Mouse (Mus musculus): ENCODE data around the gene Cenpf. TPM values are rescaled to one million over a fixed set of nuclear protein-coding genes. Genes with fewer than 3 reads are reported as not detected.

The Cenpf gene
- 42.1 and 66.3 TPM in 2 replicates for total RNA-seq (2017)

DNA sequence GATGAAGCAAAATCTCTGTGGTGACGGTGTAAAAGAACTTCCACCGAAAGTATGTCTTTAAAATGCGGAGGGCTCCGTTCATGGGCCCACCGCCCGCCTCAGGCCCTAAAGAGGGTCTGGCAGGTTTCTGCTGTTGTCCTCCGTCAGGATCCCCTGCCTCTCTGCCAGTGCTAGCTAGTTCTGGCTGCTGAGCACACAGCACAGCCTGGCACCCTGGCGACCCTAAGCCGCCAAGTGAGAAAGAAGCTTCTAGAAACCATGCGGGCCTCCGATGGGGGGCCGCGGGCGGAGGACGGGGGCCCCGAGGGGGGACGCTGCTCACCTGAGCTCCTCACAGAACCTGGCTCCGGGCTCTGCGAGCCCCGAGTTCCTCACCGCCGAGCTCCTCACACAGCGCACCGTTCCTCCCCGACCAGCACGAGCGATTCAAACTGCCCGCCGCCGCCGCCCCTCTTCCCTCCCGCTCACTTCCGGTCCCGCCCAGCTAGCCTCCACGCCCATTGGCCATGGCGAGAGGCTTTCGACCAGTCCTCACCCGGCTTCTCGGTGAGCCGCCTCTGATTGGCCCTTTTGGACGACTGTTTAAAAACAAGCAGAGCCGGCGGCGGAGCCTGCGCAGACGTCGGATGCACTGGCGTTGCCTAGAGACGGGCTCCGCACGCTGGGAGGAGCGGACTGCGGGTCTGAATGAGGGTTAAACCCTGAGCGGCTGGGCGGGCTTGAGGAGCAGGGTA is at the start of gene Cenpf:
Gene Cenpf (minus strand): TSS at position 433 of the 734 bp plus-strand sequence.
- ATAC-seq (replicated peaks in 1 of 2; ENCODE audit: insufficient read depth in 1 of 2, low FRiP score in 2 of 2, low TSS enrichment in 1 of 2, low read depth in 1 of 2, poor library complexity in 2 of 2, severe bottlenecking in 2 of 2), result peak; percentile 100

DNA sequence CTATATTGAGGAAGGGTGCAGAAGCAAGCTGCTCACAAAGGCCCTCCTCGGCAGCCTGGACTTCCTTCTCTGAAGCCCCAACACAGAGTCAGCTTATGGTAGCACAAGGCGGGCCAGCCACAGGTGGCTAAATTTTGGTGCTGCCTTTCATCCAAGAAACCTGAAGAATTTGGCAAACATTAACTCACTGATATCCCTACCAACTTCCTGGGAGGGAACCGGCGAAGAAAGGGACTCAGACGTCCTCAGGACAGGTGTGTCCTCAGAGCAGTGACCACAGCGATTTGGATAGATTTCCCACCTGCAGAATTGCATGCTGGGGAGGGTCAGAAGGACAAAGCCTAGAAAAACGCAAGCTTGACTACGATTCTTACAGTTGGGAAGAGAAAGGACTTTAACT is 44.3 kb upstream of the Cenpf start:
- ATAC-seq (replicated peaks in 1 of 2; ENCODE audit: insufficient read depth in 1 of 2, low FRiP score in 2 of 2, low TSS enrichment in 1 of 2, low read depth in 1 of 2, poor library complexity in 2 of 2, severe bottlenecking in 2 of 2), result no peak

DNA sequence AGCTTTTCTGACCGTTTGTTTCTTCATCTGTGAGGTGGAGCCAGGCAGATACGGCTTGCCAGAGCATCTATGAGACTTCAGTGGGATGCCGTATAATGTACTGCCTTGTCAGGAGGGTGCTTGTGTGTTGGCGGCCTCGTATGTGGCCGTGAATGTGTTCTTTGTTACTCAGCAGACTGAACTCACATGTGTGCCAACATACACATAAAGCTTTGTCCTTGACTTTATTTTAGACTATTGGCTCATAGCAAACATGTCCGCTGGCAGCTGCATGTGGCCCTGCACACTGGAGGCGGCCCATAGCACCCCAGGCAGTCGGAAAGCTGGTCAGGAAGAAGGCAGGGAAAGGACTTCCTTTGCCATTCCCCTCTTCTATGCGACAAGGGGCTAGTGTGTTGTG is 43.8 kb upstream of the Cenpf start:
- no peak for ATAC-seq (replicated peaks in 1 of 2; ENCODE audit: insufficient read depth in 1 of 2, low FRiP score in 2 of 2, low TSS enrichment in 1 of 2, low read depth in 1 of 2, poor library complexity in 2 of 2, severe bottlenecking in 2 of 2)

DNA sequence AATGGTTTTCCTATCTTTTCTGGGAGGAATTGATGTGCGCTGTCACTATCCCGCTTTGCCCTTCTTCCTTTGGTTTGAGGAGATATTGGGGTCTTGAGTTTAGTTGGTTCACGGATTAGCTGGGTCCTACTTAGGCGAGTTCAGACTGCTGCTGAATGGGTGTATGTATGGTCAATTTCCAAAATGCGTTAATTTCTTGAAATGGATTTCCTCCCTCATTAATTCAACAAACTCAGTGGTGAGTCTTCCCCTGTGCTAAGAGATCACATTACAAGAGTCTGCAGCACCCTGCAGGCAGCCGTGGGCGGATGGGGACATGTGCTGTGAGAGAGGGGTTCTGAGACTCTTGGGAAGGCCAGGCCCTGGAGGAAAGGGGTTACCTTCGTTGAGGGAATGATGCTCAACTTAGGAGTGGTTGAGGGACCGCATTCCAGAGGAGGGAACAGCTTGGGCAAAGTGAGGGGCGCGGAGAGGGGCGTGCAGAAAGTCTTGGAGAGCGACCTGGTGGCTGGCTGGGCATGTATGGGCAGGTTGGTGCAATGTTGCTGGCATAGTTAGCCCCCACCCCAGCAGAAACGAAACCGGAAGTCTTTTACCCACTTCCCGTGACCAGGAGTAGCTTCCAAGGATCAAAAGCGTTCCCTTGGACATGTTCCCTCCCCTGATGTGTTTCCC is 41.4 kb upstream of the Cenpf start:
- no peak for ATAC-seq (replicated peaks in 1 of 2; ENCODE audit: insufficient read depth in 1 of 2, low FRiP score in 2 of 2, low TSS enrichment in 1 of 2, low read depth in 1 of 2, poor library complexity in 2 of 2, severe bottlenecking in 2 of 2)

DNA sequence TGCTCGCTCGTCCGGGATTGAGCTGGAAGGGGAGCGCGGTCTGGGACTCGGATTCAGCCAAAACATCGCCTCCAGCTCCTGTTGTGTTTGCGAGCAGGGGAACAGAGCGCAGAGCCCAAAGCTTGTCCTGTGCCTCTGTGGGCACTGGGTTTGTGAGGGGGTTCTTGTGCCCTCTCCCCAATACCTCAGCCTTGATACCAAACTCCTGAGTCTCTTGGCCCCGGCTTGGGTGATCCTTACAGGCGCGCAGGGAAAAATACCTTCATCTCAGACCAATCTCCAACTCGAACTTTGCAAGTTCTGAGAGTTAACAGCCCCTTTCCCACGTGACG is 40.9 kb upstream of the Cenpf start:
- ATAC-seq (replicated peaks in 1 of 2; ENCODE audit: insufficient read depth in 1 of 2, low FRiP score in 2 of 2, low TSS enrichment in 1 of 2, low read depth in 1 of 2, poor library complexity in 2 of 2, severe bottlenecking in 2 of 2), result no peak

DNA sequence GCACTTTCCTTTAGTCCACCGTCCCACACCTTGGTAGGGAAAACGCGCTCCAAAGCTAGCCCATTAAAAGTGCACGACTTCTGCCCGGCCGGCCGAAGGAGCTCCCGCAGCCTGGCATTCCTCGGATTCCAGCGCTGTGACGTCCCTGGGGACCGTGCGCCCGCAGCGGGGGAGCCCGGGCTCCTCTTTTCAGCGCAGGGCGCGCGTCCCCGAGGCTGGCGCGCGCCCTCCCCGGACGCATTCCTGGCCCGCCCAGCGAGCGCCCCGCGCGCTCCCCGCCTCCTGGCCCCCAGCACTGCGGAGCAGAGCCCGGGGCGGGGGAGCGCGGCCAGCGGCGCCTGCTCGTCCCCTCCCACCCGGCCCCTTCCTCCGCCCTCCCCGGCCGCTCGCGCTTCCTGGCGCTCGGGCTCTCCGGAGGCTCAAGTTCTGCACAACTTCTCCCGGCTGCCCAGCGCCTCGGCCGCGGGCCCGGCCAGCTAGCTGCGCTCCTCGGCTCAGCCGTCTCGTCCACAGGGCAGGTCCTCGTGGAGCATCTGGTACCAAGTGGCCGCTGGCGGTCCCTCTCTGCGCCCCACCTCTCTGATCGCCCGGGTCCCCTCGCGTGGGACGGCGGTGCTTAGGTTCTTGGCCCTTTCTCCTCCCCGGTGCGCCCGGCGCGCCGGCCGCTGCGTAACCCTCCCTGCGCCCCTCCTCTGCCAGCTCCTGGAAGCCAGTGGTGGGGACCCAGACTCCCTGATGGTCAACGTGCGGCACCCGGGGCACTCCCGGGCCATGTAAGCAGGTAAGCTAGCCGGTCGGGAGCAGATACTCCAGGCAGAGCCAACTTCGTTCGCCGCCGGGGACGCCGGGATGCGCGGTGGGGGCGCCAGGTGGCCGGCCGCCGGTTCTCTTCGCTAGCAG is 40.2 kb upstream of the Cenpf start, which contains the start of gene Ptpn14:
Gene Ptpn14 (plus strand): TSS at position 385 of the 900 bp plus-strand sequence.
- ATAC-seq (replicated peaks in 1 of 2; ENCODE audit: insufficient read depth in 1 of 2, low FRiP score in 2 of 2, low TSS enrichment in 1 of 2, low read depth in 1 of 2, poor library complexity in 2 of 2, severe bottlenecking in 2 of 2), result peak; percentile 24 to 56

DNA sequence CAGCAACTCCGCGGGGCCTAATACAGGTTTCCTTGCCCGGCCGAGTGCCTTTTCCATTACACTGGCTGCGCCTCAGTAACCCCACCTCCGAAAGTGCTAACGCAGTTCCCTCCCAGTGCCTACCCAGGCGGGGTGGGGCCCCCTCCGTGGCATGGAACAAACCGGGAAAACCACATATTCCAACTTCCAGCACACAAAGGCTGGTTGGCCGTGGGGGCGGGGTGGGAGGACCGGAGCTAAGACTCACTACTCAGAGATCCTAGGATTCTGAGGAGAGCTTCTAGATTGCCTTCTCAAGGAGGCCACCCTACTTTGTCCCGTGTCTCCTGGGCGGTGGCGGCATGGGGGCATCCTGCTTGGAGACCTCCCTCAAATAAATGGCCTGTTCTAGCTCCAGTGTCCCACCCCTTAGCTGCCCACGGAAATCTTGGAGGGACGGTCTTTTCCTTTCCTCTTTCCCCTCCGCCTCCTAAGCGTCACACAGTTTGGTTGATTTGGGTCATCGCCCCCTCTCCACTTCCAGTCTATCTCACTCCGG is 39.5 kb upstream of the Cenpf start:
- ATAC-seq (replicated peaks in 1 of 2; ENCODE audit: insufficient read depth in 1 of 2, low FRiP score in 2 of 2, low TSS enrichment in 1 of 2, low read depth in 1 of 2, poor library complexity in 2 of 2, severe bottlenecking in 2 of 2), result 0 out of 4 replicates have a peak, but pooled peaks of 1 of the 2 experiments have one; percentile 5

DNA sequence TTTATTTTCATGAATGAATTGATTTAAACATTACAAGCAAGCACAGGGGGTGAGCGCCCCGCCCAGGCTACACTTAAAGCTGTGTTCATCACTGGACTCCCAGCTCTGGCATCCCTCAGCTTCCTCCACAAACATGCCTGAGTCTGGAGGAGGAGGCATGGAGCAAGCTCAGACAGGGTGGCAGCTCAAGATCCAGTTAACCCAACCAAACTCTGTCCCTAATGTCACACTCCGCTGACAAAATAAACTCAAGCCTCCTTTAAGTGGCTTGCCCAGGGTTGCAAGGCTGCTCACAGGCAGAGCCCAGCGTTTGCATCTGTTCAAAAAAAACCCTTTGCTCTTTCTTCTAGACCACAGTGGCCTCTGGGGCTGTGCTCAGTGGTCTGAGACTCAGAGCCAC is 38.2 kb upstream of the Cenpf start:
- no peak for ATAC-seq (replicated peaks in 1 of 2; ENCODE audit: insufficient read depth in 1 of 2, low FRiP score in 2 of 2, low TSS enrichment in 1 of 2, low read depth in 1 of 2, poor library complexity in 2 of 2, severe bottlenecking in 2 of 2)

DNA sequence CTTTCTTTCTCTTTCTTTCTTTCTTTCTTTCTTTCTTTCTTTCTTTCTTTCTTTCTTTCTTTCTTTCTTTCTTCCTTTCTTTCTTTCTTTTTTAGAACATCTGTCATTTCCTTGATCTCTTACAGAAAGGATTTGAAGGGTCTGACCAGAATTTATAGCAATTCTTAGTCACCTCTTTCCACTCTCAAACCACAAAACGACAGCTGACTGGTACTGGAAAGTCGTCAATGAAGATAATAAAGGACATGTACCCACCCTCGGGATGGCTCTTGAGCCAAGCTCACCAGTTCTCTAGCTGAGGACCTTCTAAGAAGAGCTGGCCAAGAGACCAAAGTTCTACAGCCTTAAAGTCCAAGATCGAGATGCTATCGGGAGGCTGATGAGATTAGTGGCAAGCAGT is 30.7 kb upstream of the Cenpf start:
- no peak for ATAC-seq (replicated peaks in 1 of 2; ENCODE audit: insufficient read depth in 1 of 2, low FRiP score in 2 of 2, low TSS enrichment in 1 of 2, low read depth in 1 of 2, poor library complexity in 2 of 2, severe bottlenecking in 2 of 2)

DNA sequence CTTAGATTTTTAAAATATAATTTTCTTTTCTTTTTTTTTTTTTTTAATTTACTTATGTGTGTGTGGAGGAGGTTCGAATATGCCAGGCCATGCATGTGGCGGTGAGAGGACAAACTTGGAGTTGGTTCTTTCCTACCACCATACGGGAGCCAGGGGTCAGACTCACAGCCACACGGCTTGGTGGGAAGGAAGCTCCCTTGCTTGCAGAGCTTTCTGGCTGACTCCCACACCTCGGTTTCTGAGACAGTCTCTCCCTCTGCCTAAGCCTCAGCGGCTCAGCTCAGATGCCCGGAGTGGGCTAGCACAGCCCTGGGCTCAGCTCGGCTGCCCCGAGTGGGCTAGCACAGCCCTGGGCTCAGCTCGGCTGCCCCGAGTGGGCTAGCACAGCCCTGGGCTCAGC is 29.7 kb upstream of the Cenpf start:
- ATAC-seq (replicated peaks in 1 of 2; ENCODE audit: insufficient read depth in 1 of 2, low FRiP score in 2 of 2, low TSS enrichment in 1 of 2, low read depth in 1 of 2, poor library complexity in 2 of 2, severe bottlenecking in 2 of 2), result no peak

DNA sequence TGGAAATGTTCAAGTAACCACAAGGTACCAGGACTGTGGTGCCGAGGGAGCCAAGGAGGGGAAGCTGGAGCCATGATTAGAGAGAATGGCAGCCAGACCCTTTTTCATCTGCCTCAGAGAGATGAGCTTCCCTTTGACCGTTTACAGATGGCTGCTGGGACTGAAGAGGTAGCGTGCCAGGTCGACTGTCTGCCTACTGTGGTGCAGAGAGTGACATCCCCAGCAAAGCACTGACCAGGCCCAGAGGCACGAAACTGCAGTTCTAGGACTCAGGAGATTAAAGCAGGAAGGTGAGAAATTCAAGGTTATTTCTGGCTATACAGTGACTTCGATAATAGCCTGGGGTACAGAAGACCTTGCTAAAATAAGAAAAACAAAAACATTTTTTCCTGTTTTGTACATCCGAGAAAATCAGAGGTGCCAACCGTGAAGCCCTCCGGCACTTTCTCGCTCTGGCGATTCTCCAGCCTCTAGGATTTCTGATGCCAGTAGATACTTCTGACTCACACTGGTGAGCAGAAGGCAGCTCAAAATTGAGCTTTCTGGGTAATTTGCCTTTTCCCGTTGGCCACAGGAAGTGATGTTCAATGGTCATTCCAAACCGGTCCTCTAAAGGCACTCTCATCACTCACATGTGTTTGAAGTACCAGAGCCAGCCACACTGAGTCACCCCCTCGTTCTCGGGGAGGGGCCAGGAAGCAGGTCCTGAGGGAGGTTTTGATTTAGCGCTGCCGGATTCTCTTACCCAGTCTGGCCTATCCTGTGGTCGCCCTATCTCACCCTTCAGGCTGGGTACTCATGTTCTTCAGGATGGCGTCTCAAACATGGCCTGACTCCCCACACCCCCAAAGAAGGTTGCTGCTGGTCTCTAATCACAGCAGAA is 28.3 kb upstream of the Cenpf start:
- peak; percentile 78 to 91 for ATAC-seq (replicated peaks in 1 of 2; ENCODE audit: insufficient read depth in 1 of 2, low FRiP score in 2 of 2, low TSS enrichment in 1 of 2, low read depth in 1 of 2, poor library complexity in 2 of 2, severe bottlenecking in 2 of 2)

DNA sequence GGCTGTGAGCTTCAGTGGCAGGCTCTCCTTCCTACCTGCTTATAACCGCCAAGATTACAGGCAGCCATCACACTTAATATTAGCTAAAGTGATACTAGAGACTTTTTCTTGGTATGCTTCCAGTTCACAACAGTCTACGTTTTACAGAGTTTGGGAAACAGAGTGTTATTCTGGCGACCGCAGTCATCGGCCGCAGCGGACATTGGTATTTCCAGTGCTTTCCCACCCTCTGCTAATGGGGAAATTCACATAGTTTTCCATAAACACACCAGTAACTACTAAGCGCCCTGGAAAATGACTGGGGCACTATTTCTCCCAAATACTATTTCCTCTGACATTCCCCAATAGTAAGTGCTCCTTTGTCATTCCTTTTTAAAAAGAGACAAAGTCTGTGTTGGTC is 21.1 kb upstream of the Cenpf start:
- ATAC-seq (replicated peaks in 1 of 2; ENCODE audit: insufficient read depth in 1 of 2, low FRiP score in 2 of 2, low TSS enrichment in 1 of 2, low read depth in 1 of 2, poor library complexity in 2 of 2, severe bottlenecking in 2 of 2), result no peak

DNA sequence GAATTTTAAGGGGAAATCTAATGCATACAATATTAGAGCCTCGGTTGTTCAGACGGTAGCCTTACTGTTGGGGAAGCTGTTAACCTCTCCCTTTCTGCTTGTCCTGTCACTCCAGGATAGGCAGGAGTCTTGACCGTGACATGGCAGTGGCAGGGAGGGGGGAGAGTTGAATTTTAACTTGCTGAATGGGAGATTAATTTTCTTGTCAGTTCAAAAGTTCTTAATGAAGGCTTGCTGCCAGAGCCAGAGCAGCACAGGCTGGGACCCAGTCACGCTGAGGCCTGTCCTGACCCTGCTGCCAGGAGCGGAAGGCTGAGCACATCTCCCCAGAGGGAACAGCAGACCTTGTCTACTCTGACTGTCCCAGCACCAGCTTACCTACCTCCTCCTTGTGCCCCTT is 19.5 kb upstream of the Cenpf start:
- ATAC-seq (replicated peaks in 1 of 2; ENCODE audit: insufficient read depth in 1 of 2, low FRiP score in 2 of 2, low TSS enrichment in 1 of 2, low read depth in 1 of 2, poor library complexity in 2 of 2, severe bottlenecking in 2 of 2), result no peak

DNA sequence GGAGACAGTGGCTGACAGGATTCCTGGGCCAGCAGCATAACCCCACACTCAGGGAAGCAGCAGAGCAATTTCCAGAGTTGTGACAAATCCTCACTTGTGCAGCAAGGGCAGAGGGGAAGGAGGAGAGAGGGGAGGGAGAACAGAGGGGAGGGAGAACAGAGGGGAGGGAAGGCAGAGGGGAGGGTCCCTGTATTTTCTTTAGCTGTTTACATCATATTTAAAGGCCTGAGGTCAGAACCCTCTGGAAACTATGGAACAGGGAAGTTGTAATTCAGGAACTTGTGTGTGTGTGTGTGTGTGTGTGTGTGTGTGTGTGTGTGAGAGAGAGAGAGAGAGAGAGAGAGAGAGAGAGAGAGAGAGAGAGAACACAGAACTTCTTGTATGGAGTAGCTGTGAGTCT is 19.1 kb upstream of the Cenpf start:
- no peak; a peak in 1 of 4 replicates for ATAC-seq (replicated peaks in 1 of 2; ENCODE audit: insufficient read depth in 1 of 2, low FRiP score in 2 of 2, low TSS enrichment in 1 of 2, low read depth in 1 of 2, poor library complexity in 2 of 2, severe bottlenecking in 2 of 2)

DNA sequence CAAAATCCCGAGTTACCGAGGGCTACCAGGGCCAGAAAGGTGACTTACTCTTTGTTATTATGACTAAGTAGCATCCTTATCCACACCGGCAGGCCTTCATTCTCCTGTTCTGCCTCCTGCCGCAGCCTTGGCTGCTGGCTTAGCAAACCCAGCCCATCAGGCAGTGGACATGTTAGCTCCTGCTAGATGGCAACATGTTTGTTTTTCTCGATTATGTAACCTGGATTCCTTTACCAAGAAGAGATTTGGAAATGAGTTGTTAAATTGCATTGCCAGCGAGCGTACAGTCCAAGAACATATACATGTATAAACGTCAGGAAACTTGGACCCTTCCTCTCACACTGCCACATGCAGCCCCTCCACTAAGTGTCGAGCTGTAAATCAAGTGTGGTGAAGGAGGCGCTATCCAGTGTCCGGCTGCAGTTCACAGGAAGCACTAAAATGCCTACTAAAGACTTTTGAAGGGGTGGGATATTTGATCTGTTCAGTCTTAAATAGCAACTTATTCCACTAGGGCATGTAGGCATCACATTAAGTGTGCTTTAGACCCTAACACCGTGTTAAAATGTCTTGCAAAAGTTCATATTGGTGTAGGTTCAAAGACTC is 18.3 kb upstream of the Cenpf start:
- no peak for ATAC-seq (replicated peaks in 1 of 2; ENCODE audit: insufficient read depth in 1 of 2, low FRiP score in 2 of 2, low TSS enrichment in 1 of 2, low read depth in 1 of 2, poor library complexity in 2 of 2, severe bottlenecking in 2 of 2)

DNA sequence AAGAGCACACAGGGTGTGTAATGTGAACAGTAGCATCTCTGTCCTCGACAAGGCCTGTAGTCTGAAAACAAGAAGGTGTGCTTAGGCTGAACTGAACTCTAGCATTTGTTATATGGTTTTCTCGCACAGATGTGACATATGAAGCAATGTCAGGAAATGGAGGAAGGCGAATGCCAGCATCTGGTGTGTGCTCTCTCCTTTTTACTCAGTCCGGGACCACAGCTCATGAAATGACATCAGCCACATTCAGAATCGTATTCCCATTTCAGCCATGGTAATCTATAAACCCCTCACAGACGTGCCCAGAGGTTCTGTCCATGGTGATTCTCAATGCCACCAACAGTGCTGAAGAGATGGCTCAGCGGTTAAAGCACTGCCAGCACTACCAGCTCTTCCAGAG is 15.7 kb upstream of the Cenpf start:
- no peak for ATAC-seq (replicated peaks in 1 of 2; ENCODE audit: insufficient read depth in 1 of 2, low FRiP score in 2 of 2, low TSS enrichment in 1 of 2, low read depth in 1 of 2, poor library complexity in 2 of 2, severe bottlenecking in 2 of 2)

All from hematopoietic stem cell, adult 5-6 weeks (primary cell).